8 mouse cellular contexts compared by ENCODE assay signal in genomic region chr6:88901947-88902820, GRCm38 (mm10). TPM values are rescaled to one million over a fixed set of nuclear protein-coding genes. Genes with fewer than 3 reads are reported as not detected.
DNase-seq lines count a peak whose midpoint lies in the region; ATAC-seq and TF ChIP-seq lines count a peak whose summit lies in the region.

Gene Tpra1, plus strand, starts transcription at chr6:88902251.

- peak; percentile 99 for DNase-seq in ES-CJ7 (ENCODE audit: low read depth, low spot score)
- DNase-seq in cerebellum, adult 11 months, result peak; percentile 90
- peak; percentile 92 for DNase-seq in heart, postnatal 25 days (ENCODE audit: low spot score)
- peak; percentile 94 to 97 for DNase-seq in layer of hippocampus, adult 18-20 months (ENCODE audit: low spot score in 2 of 2)
- DNase-seq in lung, adult 2 months, result peak; percentile 91
- DNase-seq in thymus, adult 18-20 months, result peak; percentile 93 to 95

- H3K36me3 ChIP-seq in forebrain, embryonic 15.5 days, result no peaks in the 10 kb centered on the region

- peak within 1 kb of the TSS; percentile 85 for H3K9ac ChIP-seq in forebrain, embryonic 15.5 days (replicated peaks)

- no peaks in the 10 kb centered on the region for H3K9me3 ChIP-seq in forebrain, embryonic 15.5 days

- H3K4me1 ChIP-seq in forebrain, embryonic 15.5 days, result peaks cover 38% of the 10 kb centered on the region
- H3K4me1 ChIP-seq in lung, adult 2 months (ENCODE audit: control insufficient read depth, insufficient read depth, low read length), result peaks cover 17% of the 10 kb centered on the region

- TF ChIP-seq CTCF in lung, adult 2 months (IDR thresholded peaks at IDR 0.05; ENCODE audit: insufficient read depth, low read length), result no peak

- peak within 1 kb of the TSS; percentile 86 for H3K27ac ChIP-seq in forebrain, embryonic 15.5 days (replicated peaks)

- TF ChIP-seq POLR2A in lung, adult 2 months (IDR thresholded peaks at IDR 0.05; ENCODE audit: borderline replicate concordance, extremely low read depth, low read depth, low read length), result peak; percentile 43; the same call in 1 of the 2 replicates

- intact Hi-C loops in heart, postnatal 25 days (cut with DNase I), result no loop called here

- H3K27me3 ChIP-seq in forebrain, embryonic 15.5 days, result no peaks in the 10 kb centered on the region

- peak within 1 kb of the TSS; percentile 97 for H3K4me2 ChIP-seq in forebrain, embryonic 15.5 days (replicated peaks)

- under 1% methylated on average over 66 of the region's 66 CpGs for WGBS in forebrain, embryonic 15.5 days
- whole genome bisulfite sequencing in lung, adult 2 months, result under 1% methylated on average over 66 of the region's 66 CpGs

- ATAC-seq in forebrain, embryonic 15.5 days (replicated peaks), result peak; percentile 91
- peak; percentile 82 for ATAC-seq in neutrophil, adult 5-6 weeks (ENCODE audit: extremely low read depth, insufficient number of reproducible peaks, low FRiP score, poor library complexity, severe bottlenecking)

- H3K4me3 ChIP-seq in forebrain, embryonic 15.5 days, result peak within 1 kb of the TSS; percentile 99
- peak within 1 kb of the TSS; percentile 91 for H3K4me3 ChIP-seq in lung, adult 2 months (replicated peaks; ENCODE audit: extremely low read depth, low read depth, low read length)

RNA-seq across cellular contexts. Expression of gene Tpra1, which starts in this region (rescaled TPM):
- 61.5 and 64.1 TPM in 2 replicates for polyA plus RNA-seq in forebrain, embryonic 15.5 days (2015; fragmentation: Nextera tagmentation; extraction: Ambion mirVana)
- total RNA-seq in heart, postnatal 25 days (2021), result 10 to 100 TPM; 36.4 to 37.2 TPM
- total RNA-seq in layer of hippocampus, adult 18-20 months (2021), result 10 to 100 TPM; 38.4 to 46.0 TPM
- polyA plus RNA-seq in lung, adult 2 months (2012; rRNA removed), result 176 and 184 TPM in 2 replicates
- 37.7 and 41.0 TPM in 2 replicates for total RNA-seq in neutrophil, adult 5-6 weeks (2017)

Comparison
In these comparisons a context has a peak if more than half of its experiments do, and no peak if none do; other contexts are left out.
1. Peak in every context shown above with its lines: DNase-seq, ATAC-seq, H3K4me3 ChIP-seq and H3K27ac ChIP-seq.